Mouse (Mus musculus) liver, postnatal 0 days (tissue): ENCODE measurements around the gene Nsg2. TPM values are rescaled to one million over a fixed set of nuclear protein-coding genes. Genes with fewer than 3 reads are reported as not detected.

Experiments used
- ATAC-seq: fragments of 200-750 bp; cut with Nextera tagmentation; 2 replicates; pipeline ENCODE4 v1.8.0; 2017; ENCODE audit warnings: mild to moderate bottlenecking, moderate library complexity
- DNase-seq: peaks from one replicate; pipeline ENCODE4 v3.0.0-alpha.2; 2016
- H3K27ac ChIP-seq: fragments of 300-500 bp; sonication (generic); 2 replicates; pipeline ENCODE4 v1.5.1; 2014; ENCODE audit warnings: antibody characterized with exemption, moderate library complexity, mild to moderate bottlenecking, low read depth
- H3K27me3 ChIP-seq: fragments of 300-500 bp; sonication (generic); 2 replicates; pipeline ENCODE4 v1.6.1; 2014; ENCODE audit warnings: low read length, control low read depth, mixed read lengths; ENCODE audit not compliant: insufficient read depth
- H3K36me3 ChIP-seq: fragments of 300-500 bp; sonication (generic); replicated peaks from 2 replicates; pipeline ENCODE4 v1.6.1; 2014; ENCODE audit warnings: mild to moderate bottlenecking, control low read depth, low read length, moderate library complexity, mixed read lengths; ENCODE audit not compliant: insufficient read depth
- H3K4me1 ChIP-seq: fragments of 300-500 bp; sonication (generic); 2 replicates; pipeline ENCODE4 v1.6.1; 2014; ENCODE audit warnings: antibody characterized with exemption, mild to moderate bottlenecking, control low read depth; ENCODE audit not compliant: insufficient read depth
- H3K4me2 ChIP-seq: fragments of 300-500 bp; sonication (generic); 2 replicates; pipeline ENCODE4 v1.6.1; 2014; ENCODE audit warnings: low read depth, mild to moderate bottlenecking, low read length, moderate library complexity, mixed read lengths
- H3K4me3 ChIP-seq: fragments of 300-500 bp; sonication (generic); 2 replicates; pipeline ENCODE4 v1.5.1; 2014; ENCODE audit warnings: low read depth, low read length
- H3K9ac ChIP-seq: fragments of 300-500 bp; sonication (generic); replicated peaks from 2 replicates; pipeline ENCODE4 v1.6.1; 2014; ENCODE audit warnings: mild to moderate bottlenecking, moderate library complexity
- H3K9me3 ChIP-seq: fragments of 300-500 bp; sonication (generic); 2 replicates; pipeline ENCODE4 v1.6.1; 2016; ENCODE audit warnings: mild to moderate bottlenecking, control low read depth, low read length, mixed read lengths
- CTCF ChIP-seq: sonication (generic); IDR thresholded peaks from 2 replicates; pipeline ENCODE4 v1.5.1; 2016; ENCODE audit warnings: antibody characterized with exemption, low read depth
- EP300 ChIP-seq: IDR thresholded peaks from 2 replicates; pipeline ENCODE4 v1.6.1; 2016; ENCODE audit warnings: antibody characterized with exemption, low read depth, mild to moderate bottlenecking
- WGBS: fragments of 180-500 bp; shearing (Covaris S2); extraction: QIAGEN DNeasy Blood & Tissue Kit; methylation state at CpG from one replicate; pipeline ENCODE4 v1.1.7; 2014; ENCODE audit not compliant: insufficient replicate concordance; 5-methylcytosine and 5-hydroxymethylcytosine counted together
- polyA plus RNA-seq: library from polyadenylated mRNA; unstranded; fragments of >200 nt; fragmentation: Nextera tagmentation; extraction: Ambion mirVana; gene quantifications from 2 replicates; pipeline ENCODE4 v1.2.1, GENCODE M21; 2015

The Nsg2 gene
- polyA plus RNA-seq, 1 experiment from 2014 or later: not detected

DNA sequence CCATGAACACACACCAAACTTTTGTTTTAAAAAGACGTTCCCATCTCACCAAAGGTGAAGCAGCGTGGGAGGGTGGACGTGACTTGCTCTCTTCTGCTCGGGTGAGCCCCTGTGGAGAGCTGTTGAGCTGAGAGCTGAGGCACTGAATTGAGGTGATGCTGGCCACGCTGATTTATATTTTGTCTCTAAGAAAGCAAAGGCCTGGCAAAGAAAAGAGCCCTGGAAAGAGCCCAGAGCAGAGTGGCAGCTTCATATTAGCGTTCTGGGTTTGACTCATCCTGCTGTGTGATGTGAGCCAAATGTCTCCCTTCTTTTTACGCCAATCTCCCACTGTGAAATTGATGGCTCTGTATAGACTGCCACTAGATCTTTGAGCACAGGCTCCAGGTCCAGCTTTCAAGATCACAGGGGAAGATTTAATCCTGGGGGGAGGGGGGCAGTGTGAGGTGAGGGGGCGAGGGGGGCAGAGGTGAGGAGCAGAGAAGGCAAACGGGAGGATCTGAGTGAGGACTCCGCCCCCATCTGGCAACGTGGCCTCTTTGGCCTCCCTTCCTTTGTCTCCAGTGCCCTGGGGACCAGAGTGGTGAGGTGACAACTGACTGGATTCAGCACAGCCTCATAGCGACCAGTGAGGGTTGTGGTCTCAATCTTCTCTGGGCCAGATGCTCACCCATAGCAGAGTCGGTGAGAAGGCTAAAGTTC is 9.8 kb downstream of the Nsg2 start:
- no peak for ATAC-seq
- no peaks in the 10 kb centered on the region for H3K36me3 ChIP-seq
- 0 out of 2 replicates have a peak, but pooled peaks cover 3% of the 10 kb centered on the region for H3K4me1 ChIP-seq
- WGBS: 45% methylated on average over 13 of the region's 13 CpGs
- no peak overlapping the region for H3K4me3 ChIP-seq
- H3K9ac ChIP-seq: no peak overlapping the region
- H3K27me3 ChIP-seq: no peaks in the 10 kb centered on the region
- DNase-seq: peak; percentile 21
- TF ChIP-seq CTCF (no peak), EP300 (no peak)
- no peak overlapping the region for H3K4me2 ChIP-seq
- H3K27ac ChIP-seq: no peak overlapping the region
- H3K9me3 ChIP-seq: peaks cover 8% of the 10 kb centered on the region; the same call in 1 of the 2 replicates

- ATAC-seq (no peak), DNase-seq (no peak)
- Histone ChIP-seq H3K27ac (no peak overlapping the region), H3K9ac (no peak overlapping the region), H3K4me2 (no peak overlapping the region), H3K9me3 (peaks cover 8% of the 10 kb centered on the region; the same call in 1 of the 2 replicates), H3K27me3 (no peaks in the 10 kb centered on the region), H3K4me1 (0 out of 2 replicates have a peak, but pooled peaks cover 3% of the 10 kb centered on the region), H3K4me3 (no peak overlapping the region), H3K36me3 (no peaks in the 10 kb centered on the region)
- WGBS: 55% methylated on average over 5 of the region's 5 CpGs
- TF ChIP-seq CTCF (no peak), EP300 (no peak)
Observed at GRCm38 (mm10) chr11:32010663-32010970, 10.4 kb downstream of the Nsg2 start.

DNA sequence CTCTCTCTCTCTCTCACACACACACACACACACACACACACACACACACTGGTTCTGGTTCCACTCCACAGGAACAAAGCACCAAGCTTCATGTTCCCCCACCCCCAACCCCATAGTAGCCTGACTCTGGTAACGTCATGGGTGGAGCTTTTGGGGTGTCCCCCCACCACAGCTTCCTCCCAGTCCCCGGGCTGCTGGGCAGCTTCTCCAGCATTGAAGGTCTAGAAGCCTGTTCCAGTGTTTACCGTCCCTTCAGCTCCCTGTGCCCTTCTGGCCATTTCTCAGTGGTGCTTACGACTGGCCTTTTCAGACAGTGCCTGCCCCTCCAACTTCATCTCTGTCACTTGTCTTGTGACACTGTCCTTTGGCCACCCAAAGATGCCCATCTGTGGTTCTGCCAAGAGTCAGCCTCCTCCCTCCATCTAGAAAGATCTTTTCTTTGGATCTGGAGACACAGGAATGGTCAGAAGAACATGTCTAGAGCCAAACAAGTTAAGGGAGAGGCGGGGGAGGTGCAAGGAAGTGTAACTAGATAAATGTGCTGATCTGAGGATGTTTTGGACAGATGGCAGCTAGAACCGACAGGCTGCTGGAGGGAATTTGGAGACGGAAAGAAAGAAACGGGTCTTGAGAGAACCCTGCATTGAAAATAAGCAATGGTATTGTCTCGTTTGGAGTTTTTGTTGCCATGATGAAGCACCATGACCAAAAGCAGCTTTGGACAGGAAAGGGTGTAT is 11.8 kb downstream of the Nsg2 start:
- WGBS: 42% methylated on average over 9 of the region's 9 CpGs
- Histone ChIP-seq H3K9me3 (peaks cover 5% of the 10 kb centered on the region; the same call in 1 of the 2 replicates), H3K4me2 (no peak overlapping the region), H3K27ac (no peak overlapping the region), H3K9ac (no peak overlapping the region), H3K4me1 (0 out of 2 replicates have a peak, but pooled peaks cover 3% of the 10 kb centered on the region), H3K27me3 (no peaks in the 10 kb centered on the region), H3K4me3 (no peak overlapping the region), H3K36me3 (no peaks in the 10 kb centered on the region)
- ATAC-seq: no peak
- TF ChIP-seq CTCF: no peak
- TF ChIP-seq EP300: no peak
- no peak for DNase-seq

- H3K4me3 ChIP-seq: no peak overlapping the region
- no peak overlapping the region for H3K4me2 ChIP-seq
- H3K36me3 ChIP-seq: no peaks in the 10 kb centered on the region
- 0 out of 2 replicates have a peak, but pooled peaks cover 3% of the 10 kb centered on the region for H3K4me1 ChIP-seq
- TF ChIP-seq CTCF: no peak
- no peak for TF ChIP-seq EP300
- no peaks in the 10 kb centered on the region for H3K27me3 ChIP-seq
- DNase-seq (no peak), ATAC-seq (no peak)
- H3K9ac ChIP-seq: no peak overlapping the region
- no peaks in the 10 kb centered on the region for H3K9me3 ChIP-seq
- H3K27ac ChIP-seq: no peak overlapping the region
- WGBS: 63% methylated on average over 4 of the region's 4 CpGs
Observed at GRCm38 (mm10) chr11:32013014-32013427, 12.8 kb downstream of the Nsg2 start.

- no peak overlapping the region for H3K4me2 ChIP-seq
- H3K4me3 ChIP-seq: no peak overlapping the region
- H3K27me3 ChIP-seq: no peaks in the 10 kb centered on the region
- DNase-seq (no peak), ATAC-seq (no peak)
- no peak overlapping the region for H3K27ac ChIP-seq
- H3K9me3 ChIP-seq: no peaks in the 10 kb centered on the region
- H3K9ac ChIP-seq: no peak overlapping the region
- 0 out of 2 replicates have a peak, but pooled peaks cover 3% of the 10 kb centered on the region for H3K4me1 ChIP-seq
- TF ChIP-seq CTCF (no peak), EP300 (no peak)
- 59% methylated on average over 1 of the region's 1 CpGs for WGBS
- no peaks in the 10 kb centered on the region for H3K36me3 ChIP-seq
Observed at GRCm38 (mm10) chr11:32013561-32013960, 13.3 kb downstream of the Nsg2 start.

- no peak for TF ChIP-seq CTCF
- no peak for TF ChIP-seq EP300
- Histone ChIP-seq H3K9me3 (no peaks in the 10 kb centered on the region), H3K27ac (no peak overlapping the region), H3K27me3 (no peaks in the 10 kb centered on the region), H3K9ac (no peak overlapping the region), H3K36me3 (no peaks in the 10 kb centered on the region), H3K4me1 (no peaks in the 10 kb centered on the region), H3K4me3 (no peak overlapping the region), H3K4me2 (no peak overlapping the region)
- WGBS: 56% methylated on average over 4 of the region's 4 CpGs
- no peak for DNase-seq
- no peak for ATAC-seq
Observed at GRCm38 (mm10) chr11:32018201-32018600, 17.9 kb downstream of the Nsg2 start.
